Comparison of ENCODE assay signal across 16 mouse cellular contexts in genomic region chr2:58789934-58790333, GRCm38 (mm10).
"Had no signal": no experiment of that assay in that cellular context is flagged by ENCODE, and none has a peak within 500 bp of the region (broad histone marks: within the 10 kb centered on the region; RNA-seq: fewer than 3 reads in every experiment).

No protein-coding gene starts in this region.

- H3K4me2 ChIP-seq: lung, embryonic 15.5 days; midbrain, embryonic 13.5 days; midbrain, embryonic 15.5 days; neural tube, embryonic 12.5 days; stomach, embryonic 15.5 days had no signal

- H3K4me1 ChIP-seq: megakaryocyte, embryonic 14.5 days; neural tube, embryonic 12.5 days had no signal

- H3K27ac ChIP-seq: liver, embryonic 14.5 days; lung, embryonic 15.5 days; macrophage; midbrain, embryonic 13.5 days; midbrain, embryonic 15.5 days; neural tube, embryonic 12.5 days; stomach, embryonic 15.5 days; stomach, postnatal 0 days had no signal

- DNase-seq: lung, adult 2 months; lung, postnatal 10 days; lung, postnatal 36 days; right cerebral cortex, postnatal 14 days; thymus, adult 2 months; thymus, postnatal 25 days; thymus, postnatal 4 days had no signal

- H3K4me3 ChIP-seq: lung, embryonic 15.5 days; megakaryocyte, embryonic 14.5 days; midbrain, embryonic 13.5 days; midbrain, embryonic 15.5 days; neural tube, embryonic 12.5 days; stomach, embryonic 15.5 days had no signal

- H3K9me3 ChIP-seq: lung, embryonic 15.5 days; midbrain, embryonic 13.5 days; midbrain, embryonic 15.5 days; neural tube, embryonic 12.5 days; stomach, embryonic 15.5 days had no signal

- H3K27me3 ChIP-seq: lung, embryonic 15.5 days; megakaryocyte, embryonic 14.5 days; midbrain, embryonic 13.5 days; midbrain, embryonic 15.5 days; neural tube, embryonic 12.5 days; stomach, embryonic 15.5 days had no signal

- H3K9ac ChIP-seq: liver, embryonic 14.5 days; lung, embryonic 15.5 days; midbrain, embryonic 13.5 days; midbrain, embryonic 15.5 days; neural tube, embryonic 12.5 days; stomach, embryonic 15.5 days had no signal

- H3K36me3 ChIP-seq: lung, embryonic 15.5 days; midbrain, embryonic 13.5 days; midbrain, embryonic 15.5 days; neural tube, embryonic 12.5 days; stomach, embryonic 15.5 days had no signal

- ATAC-seq: midbrain, embryonic 13.5 days; midbrain, embryonic 15.5 days had no signal
